Mouse (Mus musculus) stomach, postnatal 0 days (tissue): ENCODE results near the gene 2310057J18Rik.
"Not testable (repeated sequence)": the region's sequence is repeated elsewhere in the genome, so short reads cannot be mapped to it uniquely, and the experiment has no call there.

Experiments
- CTCF ChIP-seq: IDR thresholded peaks from 2 replicates; pipeline ENCODE4 v1.5.1; 2016; ENCODE audit warnings: antibody characterized with exemption, low read depth, mild to moderate bottlenecking, moderate library complexity
- EP300 ChIP-seq: optimal IDR thresholded peaks from 2 replicates; pipeline ENCODE3; 2016; ENCODE audit warnings: antibody characterized with exemption

- not testable (repeated sequence) for TF ChIP-seq CTCF, EP300
These were observed 43.9 kb upstream of the 2310057J18Rik start for GRCm38 (mm10) chr10:29029960-29030359.
